Mouse (Mus musculus) liver, embryonic 11.5 days (tissue): ENCODE data around the gene Zwilch. TPM values are rescaled to one million over a fixed set of nuclear protein-coding genes. Genes with fewer than 3 reads are reported as not detected.
A peak's percentile ranks its signal among the peaks of the same experiment; 100 is the strongest.

ENCODE experiments used
- ATAC-seq: fragments of 200-750 bp; cut with Nextera tagmentation; replicated peaks from 2 replicates; pipeline ENCODE4 v1.8.0; 2017; ENCODE audit warnings: moderate number of reproducible peaks, mild to moderate bottlenecking, moderate TSS enrichment, moderate library complexity; ENCODE audit not compliant: low FRiP score
- DNase-seq: peaks from one replicate; pipeline ENCODE4 v3.0.0-alpha.2; 2017; ENCODE audit warnings: low spot score
- H3K27ac ChIP-seq: fragments of 300-500 bp; sonication (generic); 2 replicates; pipeline ENCODE4 v1.5.1; 2014; ENCODE audit warnings: mild to moderate bottlenecking, low read depth, low read length, control low read depth
- H3K27me3 ChIP-seq: fragments of 300-500 bp; sonication (generic); replicated peaks from 2 replicates; pipeline ENCODE4 v1.6.1; 2014; ENCODE audit warnings: low read length, mixed read lengths; ENCODE audit not compliant: control insufficient read depth, insufficient read depth
- H3K36me3 ChIP-seq: fragments of 300-500 bp; sonication (generic); 2 replicates; pipeline ENCODE4 v1.6.1; 2014; ENCODE audit warnings: mild to moderate bottlenecking, low read length, moderate library complexity, mixed read lengths; ENCODE audit not compliant: control insufficient read depth, insufficient read depth
- H3K4me1 ChIP-seq: fragments of 300-500 bp; sonication (generic); replicated peaks from 2 replicates; pipeline ENCODE4 v1.6.1; 2014; ENCODE audit warnings: low read length, mixed read lengths; ENCODE audit not compliant: control insufficient read depth, insufficient read depth
- H3K4me2 ChIP-seq: fragments of 300-500 bp; sonication (generic); 2 replicates; pipeline ENCODE4 v1.6.1; 2014; ENCODE audit warnings: mild to moderate bottlenecking, control low read depth, moderate library complexity
- H3K4me3 ChIP-seq: fragments of 300-500 bp; sonication (generic); 2 replicates; pipeline ENCODE4 v1.5.1; 2014; ENCODE audit warnings: low read depth, low read length, control low read depth
- H3K9ac ChIP-seq: fragments of 300-500 bp; sonication (generic); 2 replicates; pipeline ENCODE4 v1.6.1; 2014; ENCODE audit warnings: low read depth, low read length, control low read depth
- H3K9me3 ChIP-seq: fragments of 300-500 bp; sonication (generic); 2 replicates; pipeline ENCODE4 v1.6.1; 2016; ENCODE audit warnings: low read length, inconsistent platforms, mixed read lengths; ENCODE audit not compliant: control insufficient read depth
- WGBS: fragments of 180-500 bp; shearing (Covaris S2); extraction: QIAGEN DNeasy Blood & Tissue Kit; methylation state at CpG from one replicate; pipeline ENCODE4 v1.1.7; 2014; 5-methylcytosine and 5-hydroxymethylcytosine counted together
- polyA plus RNA-seq: library from polyadenylated mRNA; unstranded; fragments of >200 nt; fragmentation: Nextera tagmentation; extraction: Ambion mirVana; gene quantifications from 2 replicates; pipeline ENCODE4 v1.2.1, GENCODE M21; 2014

Gene Zwilch
- polyA plus RNA-seq: 45.5 and 47.1 TPM in 2 replicates

GRCm38 (mm10) chr9:64172816-64173665 is at the start of gene Zwilch, which contains the start of gene Rpl4:
Gene Zwilch, minus strand, starts transcription at chr9:64173104.
Gene Rpl4, plus strand, starts transcription at chr9:64173375.
- under 1% methylated on average over 42 of the region's 42 CpGs for WGBS
- H3K27ac ChIP-seq: peak within 1 kb of the TSS; percentile 90
- peak within 1 kb of the TSS; percentile 70 for H3K4me2 ChIP-seq
- ATAC-seq (peak; percentile 77), DNase-seq (peak; percentile 85)
- H3K36me3 ChIP-seq: peaks cover 28% of the 10 kb centered on the region
- peak within 1 kb of the TSS; percentile 96 for H3K9ac ChIP-seq
- peaks cover 14% of the 10 kb centered on the region; the same call in 1 of the 2 replicates for H3K4me1 ChIP-seq
- no peaks in the 10 kb centered on the region for H3K27me3 ChIP-seq
- peak within 1 kb of the TSS; percentile 97 for H3K4me3 ChIP-seq
- no peaks in the 10 kb centered on the region for H3K9me3 ChIP-seq

GRCm38 (mm10) chr9:64222098-64222497 is 49.2 kb upstream of the Zwilch start:
- Histone ChIP-seq H3K4me2 (no peak overlapping the region), H3K4me3 (no peak overlapping the region), H3K4me1 (no peaks in the 10 kb centered on the region; the same call in 1 of the 2 replicates), H3K27me3 (no peaks in the 10 kb centered on the region), H3K9me3 (no peaks in the 10 kb centered on the region), H3K36me3 (no peaks in the 10 kb centered on the region), H3K27ac (no peak overlapping the region), H3K9ac (no peak overlapping the region)
- ATAC-seq (no peak), DNase-seq (no peak)
- 57% methylated on average over 2 of the region's 2 CpGs for WGBS

GRCm38 (mm10) chr9:64221480-64221879 is 48.6 kb upstream of the Zwilch start:
- no peak overlapping the region for H3K27ac ChIP-seq
- DNase-seq: no peak
- H3K36me3 ChIP-seq: no peaks in the 10 kb centered on the region
- no peak overlapping the region for H3K9ac ChIP-seq
- ATAC-seq: no peak
- 82% methylated on average over 4 of the region's 4 CpGs for WGBS
- no peaks in the 10 kb centered on the region for H3K27me3 ChIP-seq
- no peaks in the 10 kb centered on the region; the same call in 1 of the 2 replicates for H3K4me1 ChIP-seq
- H3K4me3 ChIP-seq: no peak overlapping the region
- H3K9me3 ChIP-seq: no peaks in the 10 kb centered on the region
- no peak overlapping the region for H3K4me2 ChIP-seq

GRCm38 (mm10) chr9:64220603-64221002 is 47.7 kb upstream of the Zwilch start:
- Histone ChIP-seq H3K27me3 (no peaks in the 10 kb centered on the region), H3K9ac (no peak overlapping the region), H3K27ac (no peak overlapping the region), H3K4me1 (no peaks in the 10 kb centered on the region; the same call in 1 of the 2 replicates), H3K36me3 (no peaks in the 10 kb centered on the region), H3K4me3 (no peak overlapping the region), H3K9me3 (no peaks in the 10 kb centered on the region), H3K4me2 (no peak overlapping the region)
- no peak for ATAC-seq
- 65% methylated on average over 1 of the region's 1 CpGs for WGBS
- DNase-seq: no peak

GRCm38 (mm10) chr9:64219772-64220420 is 47.0 kb upstream of the Zwilch start:
- ATAC-seq: no peak
- H3K4me2 ChIP-seq: no peak overlapping the region
- no peak overlapping the region for H3K4me3 ChIP-seq
- WGBS: 86% methylated on average over 10 of the region's 10 CpGs
- no peaks in the 10 kb centered on the region for H3K27me3 ChIP-seq
- H3K36me3 ChIP-seq: no peaks in the 10 kb centered on the region
- no peak overlapping the region for H3K9ac ChIP-seq
- no peak overlapping the region for H3K27ac ChIP-seq
- H3K4me1 ChIP-seq: no peaks in the 10 kb centered on the region; the same call in 1 of the 2 replicates
- no peak for DNase-seq
- H3K9me3 ChIP-seq: no peaks in the 10 kb centered on the region

- H3K4me2 ChIP-seq: no peak overlapping the region
- no peaks in the 10 kb centered on the region for H3K9me3 ChIP-seq
- H3K4me3 ChIP-seq: no peak overlapping the region
- no peak overlapping the region for H3K27ac ChIP-seq
- H3K27me3 ChIP-seq: no peaks in the 10 kb centered on the region
- ATAC-seq: no peak
- H3K4me1 ChIP-seq: no peaks in the 10 kb centered on the region; the same call in 1 of the 2 replicates
- no peak overlapping the region for H3K9ac ChIP-seq
- WGBS: 81% methylated on average over 1 of the region's 1 CpGs
- DNase-seq: no peak
- no peaks in the 10 kb centered on the region; the same call in 1 of the 2 replicates for H3K36me3 ChIP-seq
Measured at GRCm38 (mm10) chr9:64219305-64219704, 46.4 kb upstream of the Zwilch start.

- Histone ChIP-seq H3K4me3 (no peak overlapping the region), H3K27me3 (no peaks in the 10 kb centered on the region), H3K36me3 (no peaks in the 10 kb centered on the region; the same call in 1 of the 2 replicates), H3K4me1 (no peaks in the 10 kb centered on the region; the same call in 1 of the 2 replicates), H3K4me2 (no peak overlapping the region), H3K27ac (no peak overlapping the region), H3K9ac (no peak overlapping the region), H3K9me3 (no peaks in the 10 kb centered on the region)
- ATAC-seq: no peak
- no peak for DNase-seq
Measured at GRCm38 (mm10) chr9:64217887-64218286, 45.0 kb upstream of the Zwilch start.

GRCm38 (mm10) chr9:64216641-64217040 is 43.7 kb upstream of the Zwilch start:
- Histone ChIP-seq H3K9ac (no peak overlapping the region), H3K36me3 (peaks cover 6% of the 10 kb centered on the region), H3K4me1 (no peaks in the 10 kb centered on the region; the same call in 1 of the 2 replicates), H3K4me3 (no peak overlapping the region), H3K9me3 (no peaks in the 10 kb centered on the region), H3K27me3 (no peaks in the 10 kb centered on the region), H3K4me2 (no peak overlapping the region), H3K27ac (no peak overlapping the region)
- ATAC-seq (no peak), DNase-seq (no peak)
- WGBS: 91% methylated on average over 2 of the region's 2 CpGs
